Mouse (Mus musculus) urinary bladder, adult 18-20 months (tissue): ENCODE data around the gene Slc24a2.

Source experiments
- DNase-seq, 2 experiments: peaks; one replicate each; pipeline ENCODE4 v3.0.0; 2022; ENCODE audit warnings: low spot score in 2 of 2, mixed read lengths in 2 of 2

Slc24a2 gene

DNA sequence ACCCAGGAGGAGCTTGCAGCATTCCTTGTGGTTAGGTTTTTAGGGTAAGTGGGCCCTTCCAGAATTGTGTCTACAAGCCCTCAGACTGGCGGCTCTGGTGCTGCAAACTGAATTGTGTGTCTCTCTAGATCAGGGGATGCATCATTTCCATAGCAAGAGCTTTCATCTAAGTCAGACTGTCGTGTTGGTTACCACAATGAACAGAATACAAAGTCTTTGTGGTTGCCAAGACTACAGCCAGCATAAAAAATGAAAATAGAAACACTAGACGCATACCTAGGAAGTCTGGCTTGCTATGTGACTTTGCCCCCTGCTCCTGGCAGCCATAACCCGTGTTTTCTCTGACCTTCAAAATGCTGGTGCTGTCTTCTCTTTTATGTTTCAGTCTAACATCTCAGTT lies 114.6 kb downstream of the Slc24a2 start:
- no peak for DNase-seq

DNA sequence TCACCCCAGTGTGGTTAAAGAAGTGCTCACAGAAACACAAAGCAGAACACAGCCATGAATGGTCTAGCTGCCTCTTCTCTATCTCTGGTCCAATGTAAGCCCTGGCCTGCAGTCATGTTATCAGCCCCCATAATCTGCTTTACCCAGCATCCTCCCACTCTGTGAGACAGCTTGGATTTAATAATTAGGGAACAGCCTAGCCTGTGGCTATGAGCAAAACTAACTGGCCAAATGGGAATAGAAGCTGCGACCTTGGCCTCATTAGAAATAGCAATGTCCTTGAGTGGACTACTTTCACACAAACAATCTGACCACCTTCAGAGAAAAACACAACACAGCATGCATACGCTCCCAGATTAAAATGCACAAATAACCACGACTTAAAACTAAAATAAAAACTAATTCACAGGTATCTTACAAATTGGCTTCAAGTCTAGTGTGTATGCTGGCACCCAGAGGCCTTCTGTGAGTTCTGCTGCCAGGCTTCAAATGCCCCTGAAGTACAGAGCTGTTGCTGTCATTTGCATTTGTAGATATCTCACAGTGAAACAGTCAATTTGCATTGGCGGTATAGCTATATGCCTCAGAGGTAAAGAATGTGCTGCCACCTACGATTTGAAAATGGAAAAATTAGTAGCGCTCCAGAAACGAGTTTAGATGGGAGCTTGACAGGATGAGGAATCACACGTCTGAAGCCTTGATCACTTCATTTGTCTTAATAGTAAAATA lies 120.8 kb downstream of the Slc24a2 start:
- no peak for DNase-seq

DNA sequence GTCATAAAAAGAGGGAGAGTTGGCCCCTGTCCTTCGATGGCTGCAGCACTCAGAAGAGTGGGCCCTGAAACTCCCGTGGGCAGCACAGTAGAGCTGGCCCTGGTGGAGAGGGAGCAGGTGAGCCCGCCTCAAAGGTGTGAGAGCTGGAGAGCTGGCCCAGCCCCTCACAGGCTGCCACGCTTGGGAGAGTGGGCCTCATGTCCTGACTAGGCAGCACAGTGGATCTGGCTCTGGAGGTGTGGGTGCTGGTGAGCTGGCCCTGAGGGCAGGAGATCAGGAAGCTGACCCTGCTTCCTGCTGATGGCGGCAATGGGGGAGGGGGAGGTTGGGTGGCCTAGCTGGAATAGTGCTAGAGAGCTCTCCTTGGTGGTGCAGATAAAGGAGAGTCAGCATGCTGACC lies 129.3 kb downstream of the Slc24a2 start:
- DNase-seq: no peak

DNA sequence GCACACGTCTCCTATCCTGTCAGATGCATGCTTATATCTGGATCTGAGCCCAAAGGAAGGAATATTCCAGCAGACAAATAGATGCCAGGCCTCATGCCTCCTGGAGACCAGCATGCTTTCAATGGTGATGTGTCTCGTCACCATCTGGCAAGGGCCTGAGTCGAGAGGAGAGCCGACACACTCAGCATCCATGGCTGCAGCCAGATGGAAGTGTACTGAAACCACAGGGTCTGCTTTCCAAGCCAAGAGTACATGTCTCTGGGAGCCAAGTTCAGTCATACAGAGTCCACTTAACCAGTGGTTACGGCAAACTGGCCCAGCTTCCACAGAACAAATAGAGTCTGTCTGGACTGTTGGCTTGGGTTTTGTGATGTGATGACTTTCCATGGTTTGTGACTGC lies 134.1 kb downstream of the Slc24a2 start:
- no peak for DNase-seq

DNA sequence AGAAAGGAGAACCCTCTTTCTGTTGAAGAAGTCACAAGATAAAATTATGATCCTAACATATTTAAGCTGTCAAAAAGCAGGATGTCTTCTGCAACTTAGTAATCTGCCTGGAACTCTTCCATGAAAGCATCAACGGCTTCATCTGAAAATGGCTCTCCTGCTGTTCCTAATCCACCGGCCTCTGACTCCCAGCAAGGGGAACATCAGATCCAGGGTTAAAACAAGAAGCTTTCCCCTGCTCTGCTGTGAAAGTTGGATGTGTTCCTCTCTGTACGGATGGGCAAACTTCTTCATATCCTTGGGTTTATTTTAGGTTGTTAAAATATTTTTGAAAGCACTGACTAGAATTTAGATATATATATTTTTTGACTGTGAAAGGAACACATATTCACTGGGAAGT lies 136.7 kb downstream of the Slc24a2 start:
- DNase-seq: no peak

DNA sequence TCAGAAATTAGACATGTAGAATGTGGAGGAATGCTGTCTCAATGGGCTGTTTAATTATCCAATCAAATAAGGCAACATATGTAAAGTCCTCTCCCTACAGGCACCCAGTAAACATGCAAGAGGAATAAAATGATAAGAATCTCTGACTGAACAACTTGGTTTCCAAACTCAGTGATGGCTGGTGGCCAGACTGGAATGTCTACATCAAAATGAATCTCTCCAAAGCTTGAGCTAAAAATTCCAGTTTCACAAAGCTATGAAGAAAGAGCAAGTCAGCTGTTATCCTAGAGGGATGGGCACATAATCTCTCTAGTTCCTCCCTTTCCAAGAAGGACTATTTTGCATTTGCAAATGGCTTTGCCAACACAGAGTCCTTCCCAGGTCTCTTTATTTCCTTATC lies 139.4 kb downstream of the Slc24a2 start:
- no peak for DNase-seq

DNA sequence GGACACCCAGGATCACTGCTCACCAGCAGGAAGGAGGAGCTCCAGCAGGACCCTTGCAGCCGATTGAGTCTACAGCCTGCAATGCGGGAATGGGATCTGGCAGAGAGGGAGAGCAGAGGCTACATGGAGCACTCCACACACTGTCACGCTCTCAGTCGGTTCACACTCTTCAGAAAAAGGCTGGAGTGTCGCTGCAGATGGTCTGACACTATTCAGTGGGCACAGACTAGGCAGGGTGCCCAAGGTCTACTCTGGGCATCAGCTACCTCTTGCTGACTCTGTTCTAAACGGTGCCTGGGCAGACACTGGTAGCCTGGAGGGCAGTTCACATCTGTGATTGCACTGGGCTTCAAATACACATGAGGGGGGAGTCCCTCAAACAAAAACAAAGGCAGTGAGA lies 141.6 kb downstream of the Slc24a2 start:
- DNase-seq: no peak

DNA sequence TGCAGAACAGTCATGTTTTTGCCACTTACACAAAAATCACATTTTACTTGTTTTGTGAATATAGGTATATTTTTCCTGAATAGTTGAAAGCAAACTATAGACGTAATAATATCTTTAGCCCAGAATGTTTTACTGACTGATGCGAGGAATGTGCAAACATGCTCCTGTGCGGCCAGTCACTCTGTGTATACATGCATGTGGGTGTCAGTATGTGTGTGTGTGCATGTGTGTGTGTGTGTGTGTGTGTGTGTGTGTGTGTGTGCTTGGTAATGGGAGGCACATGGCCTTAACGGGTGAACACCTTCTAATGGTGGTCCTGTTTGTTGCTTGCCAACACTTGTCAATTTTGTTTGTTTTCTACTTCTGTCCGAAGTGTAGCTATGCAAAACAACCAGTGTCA lies 142.7 kb downstream of the Slc24a2 start:
- no peak for DNase-seq

DNA sequence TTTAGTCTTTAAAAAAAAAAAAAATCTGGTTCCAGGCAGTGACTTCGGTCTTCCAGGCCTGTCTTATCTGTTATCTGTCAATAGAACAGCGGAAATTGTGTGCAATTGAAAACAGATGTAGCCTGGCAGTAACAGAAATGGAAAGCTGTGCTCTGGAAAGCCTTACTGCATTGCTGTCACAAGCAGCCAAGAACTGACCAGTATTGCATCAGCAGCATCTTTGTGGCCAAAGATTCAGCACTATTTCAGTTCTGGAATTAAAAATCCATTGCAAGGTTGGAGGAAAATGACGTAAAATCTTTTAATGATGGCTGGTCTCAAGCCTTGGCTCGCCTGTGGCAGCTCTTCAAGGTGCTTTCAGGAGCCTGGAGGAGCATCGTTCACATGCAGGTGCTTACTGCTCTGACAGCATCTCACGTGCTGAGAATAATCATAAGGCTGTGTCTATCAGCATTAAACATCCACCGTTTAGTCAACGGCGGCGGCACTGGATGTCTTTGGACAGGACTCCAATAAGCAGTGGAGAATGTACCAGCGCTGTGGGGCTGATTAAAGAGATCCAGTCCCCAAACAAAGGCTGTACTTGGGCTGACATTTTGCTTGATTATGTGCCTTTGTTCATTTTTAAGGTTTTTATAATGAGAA lies 143.2 kb downstream of the Slc24a2 start:
- DNase-seq: peak in 1 of 2 experiments; percentile 16

DNA sequence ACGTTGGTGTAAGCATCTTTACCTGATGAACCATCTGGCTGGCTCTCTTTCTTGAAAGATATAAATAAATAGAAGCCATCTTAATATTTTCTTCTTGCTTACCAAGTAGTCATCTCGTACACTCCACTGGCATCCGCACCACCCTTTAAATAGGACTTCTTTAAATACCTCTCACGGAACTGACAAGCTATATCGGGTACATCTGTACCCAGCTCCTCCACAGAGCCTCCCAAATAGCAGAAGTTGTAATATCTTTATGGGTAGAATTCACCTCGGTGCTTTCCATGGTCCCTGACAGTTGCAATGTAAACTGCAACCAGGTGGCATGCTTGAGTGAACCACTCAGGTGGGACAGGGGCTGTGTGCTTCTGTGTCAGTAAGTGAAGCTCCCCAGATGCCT lies 149.0 kb downstream of the Slc24a2 start:
- DNase-seq: no peak

DNA sequence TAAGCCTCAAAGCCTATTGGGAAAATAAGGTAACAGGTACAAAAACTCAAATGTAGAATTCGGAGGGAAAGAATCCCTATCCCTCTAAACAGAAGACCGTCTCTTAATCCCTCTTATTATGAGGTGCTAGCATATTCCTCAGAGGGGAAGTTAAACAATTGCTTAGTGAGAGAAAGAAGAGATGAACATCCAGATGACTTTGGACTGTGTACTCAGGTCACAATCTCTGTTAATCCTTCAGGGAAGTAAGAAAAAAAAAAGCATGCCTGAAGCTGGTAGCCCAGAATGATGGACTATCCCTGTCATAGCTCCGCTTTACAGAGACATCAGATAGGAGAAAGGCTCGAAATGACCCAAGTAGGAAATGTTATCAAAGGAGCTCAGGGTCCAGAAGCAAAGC lies 151.0 kb downstream of the Slc24a2 start:
- DNase-seq: no peak

DNA sequence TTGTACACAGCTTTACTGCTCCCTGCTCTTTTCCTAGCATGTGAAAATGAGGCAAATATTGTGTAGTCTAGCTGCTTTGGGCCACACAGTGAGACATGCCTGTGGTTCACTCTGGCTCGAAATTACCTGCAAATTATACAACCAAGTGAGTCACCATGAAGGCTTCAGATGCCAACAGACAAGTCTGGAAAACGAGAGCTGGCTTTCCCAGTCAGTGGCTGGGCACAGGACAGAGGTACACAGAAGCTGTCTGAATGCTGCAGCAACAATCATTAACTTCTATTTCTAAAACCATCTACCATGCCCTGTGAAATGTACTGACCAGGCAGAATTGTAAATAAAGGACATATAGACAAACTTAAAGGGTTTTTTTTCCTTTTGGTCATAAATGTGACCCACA lies 151.6 kb downstream of the Slc24a2 start:
- no peak for DNase-seq

DNA sequence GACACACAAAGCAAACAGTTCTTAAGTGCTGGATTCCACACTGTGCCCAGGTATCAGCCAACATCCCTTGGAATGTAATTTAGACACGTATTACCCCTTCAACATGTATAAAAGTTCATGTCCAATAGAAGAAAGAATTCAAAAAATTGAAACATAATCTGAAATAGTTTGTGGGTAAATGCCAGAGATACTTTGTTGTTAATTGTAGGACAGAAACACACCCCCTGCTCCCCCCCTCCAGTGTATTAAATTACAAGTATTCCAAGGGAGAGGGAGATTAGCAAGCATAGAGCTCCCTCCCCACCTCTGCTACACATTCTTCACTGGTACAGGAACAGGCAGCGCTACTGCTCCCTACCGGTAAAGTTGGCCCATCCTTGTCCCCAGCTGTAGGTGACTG lies 154.5 kb downstream of the Slc24a2 start:
- DNase-seq: no peak

DNA sequence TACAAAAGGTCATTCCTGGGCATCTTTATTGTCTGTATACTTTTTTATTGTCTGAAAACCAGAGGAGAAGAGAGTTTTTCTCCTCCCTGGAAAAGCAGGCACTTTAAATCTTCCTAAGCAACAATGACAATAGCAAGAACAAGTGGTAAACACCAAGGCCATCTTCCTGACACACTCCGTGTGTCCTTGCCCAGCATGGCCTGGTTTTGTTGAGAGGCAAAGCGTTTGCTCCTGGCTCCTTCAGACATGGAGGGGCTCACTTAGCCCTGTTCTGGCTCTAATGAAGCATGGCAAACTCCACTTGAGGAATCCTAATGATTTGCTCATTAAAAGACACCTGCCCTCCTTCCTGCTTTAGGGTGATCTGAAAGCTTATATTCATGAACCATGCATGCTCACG lies 162.2 kb downstream of the Slc24a2 start:
- no peak for DNase-seq

DNA sequence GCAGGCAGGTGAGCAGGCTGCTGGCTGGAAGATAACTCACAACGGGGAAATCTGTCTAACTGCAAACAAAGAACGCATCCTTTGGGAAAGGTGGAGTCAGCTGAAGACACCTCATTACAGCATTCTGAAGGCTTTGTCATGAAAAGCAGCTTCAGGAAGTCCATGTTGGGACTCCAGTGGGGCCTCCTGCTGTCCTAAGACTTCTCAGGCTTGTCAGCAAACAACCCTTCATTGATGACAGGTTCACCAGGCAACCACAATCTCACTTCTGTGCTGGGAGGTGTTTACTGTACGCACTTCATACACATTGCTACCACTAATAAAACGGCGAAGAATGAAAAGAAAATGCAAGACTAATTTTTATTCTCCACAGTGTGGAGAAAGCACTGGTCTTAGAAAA lies 165.1 kb downstream of the Slc24a2 start:
- DNase-seq: no peak

DNA sequence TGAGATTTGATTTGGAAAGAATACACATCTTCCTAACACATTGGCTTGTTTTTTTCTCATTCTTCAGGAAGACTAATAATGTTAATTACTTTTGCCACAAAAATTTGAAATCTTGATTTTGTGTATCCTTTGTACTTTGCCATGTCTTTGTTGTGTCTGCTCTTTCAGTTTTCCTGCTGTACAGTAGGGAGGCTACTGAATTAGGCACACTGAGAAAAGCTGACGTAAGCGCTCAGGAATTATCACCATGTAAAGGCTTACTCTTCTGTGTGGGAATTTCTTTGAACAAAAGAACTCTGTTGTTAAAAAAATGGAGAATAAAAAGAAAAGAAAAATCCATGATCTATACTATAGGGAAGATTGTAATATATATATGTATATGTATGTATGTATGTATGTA lies 165.7 kb downstream of the Slc24a2 start:
- no peak for DNase-seq

DNA sequence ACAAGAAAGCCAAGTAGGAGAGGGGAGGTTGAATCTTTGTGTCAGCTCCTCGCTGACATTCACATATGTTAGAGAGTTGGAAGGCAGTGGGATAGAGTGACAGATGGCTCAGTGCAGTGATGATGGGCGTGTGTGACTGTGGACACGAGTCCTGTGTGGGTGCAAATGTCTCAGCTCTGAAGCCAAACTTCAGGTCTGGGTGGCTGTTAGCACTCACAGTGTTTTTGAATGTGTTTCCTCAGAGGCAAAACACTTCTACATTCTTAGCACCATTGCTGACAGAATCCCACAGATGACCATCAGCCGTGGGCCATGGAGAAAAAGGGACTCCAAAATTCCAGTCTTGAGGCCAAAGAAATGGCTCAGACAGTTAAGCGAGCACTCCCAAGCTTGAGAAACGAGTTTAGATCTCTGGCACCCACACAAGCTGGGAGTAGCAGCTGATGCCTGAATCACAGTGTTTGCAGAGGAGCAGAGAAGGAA lies 167.5 kb downstream of the Slc24a2 start:
- no peak for DNase-seq

DNA sequence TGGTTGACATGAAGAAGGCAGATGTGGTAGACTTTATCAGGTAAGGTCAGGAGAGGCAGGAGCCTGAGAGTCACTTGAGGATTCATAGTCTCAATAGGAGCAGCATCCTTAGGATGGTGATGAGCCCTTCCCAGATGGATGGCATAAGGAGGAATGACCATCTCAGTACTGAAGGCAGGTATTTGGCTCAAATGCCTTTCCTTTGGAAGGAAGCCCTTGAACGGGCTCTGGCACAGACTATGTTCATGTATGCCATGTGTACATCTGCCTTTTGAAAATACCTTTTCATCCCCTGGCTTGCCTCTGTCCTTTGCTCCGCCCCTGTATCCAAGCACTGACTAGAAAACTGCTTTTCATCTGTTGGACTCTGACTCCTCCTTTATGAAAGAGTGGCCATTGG lies 168.6 kb downstream of the Slc24a2 start:
- no peak for DNase-seq

DNA sequence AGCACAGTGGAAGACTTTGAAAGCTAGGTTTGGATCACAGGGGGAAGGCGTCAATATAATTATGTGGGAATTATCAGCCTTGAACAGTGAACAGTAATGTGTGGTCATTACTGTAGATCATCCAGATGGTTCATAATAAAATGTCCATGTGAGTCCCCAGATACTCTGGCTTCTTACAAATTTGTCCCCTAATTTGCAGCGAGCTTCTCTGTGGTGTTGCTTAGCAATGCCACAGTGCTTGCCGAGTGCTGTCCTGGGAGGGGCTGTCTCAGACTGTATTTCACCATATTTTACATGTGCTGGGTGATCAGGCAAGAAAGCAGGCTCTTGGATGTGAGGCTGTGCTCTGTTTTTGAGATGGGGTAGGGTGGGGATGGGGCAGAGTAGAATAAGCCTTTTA lies 172.7 kb downstream of the Slc24a2 start:
- no peak for DNase-seq

DNA sequence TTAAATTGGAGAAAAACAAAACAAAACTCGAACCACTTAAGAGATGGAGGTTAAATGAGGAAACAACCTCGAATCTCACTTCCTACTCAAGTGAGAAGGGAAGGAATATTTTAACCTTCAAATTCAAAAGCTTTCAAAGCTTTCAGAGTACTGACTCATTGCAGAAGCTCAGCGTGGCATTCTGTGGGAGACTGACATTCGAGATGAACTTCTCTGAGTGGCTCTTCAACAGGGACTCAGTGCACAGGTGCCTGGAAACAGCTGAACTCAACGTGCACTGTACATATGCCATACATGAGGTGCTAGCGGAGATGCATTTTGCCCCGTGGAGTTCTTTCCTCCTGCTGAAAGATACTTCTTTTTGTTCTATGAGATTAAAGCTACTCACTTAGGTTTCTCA lies 174.5 kb downstream of the Slc24a2 start:
- DNase-seq: no peak

DNA sequence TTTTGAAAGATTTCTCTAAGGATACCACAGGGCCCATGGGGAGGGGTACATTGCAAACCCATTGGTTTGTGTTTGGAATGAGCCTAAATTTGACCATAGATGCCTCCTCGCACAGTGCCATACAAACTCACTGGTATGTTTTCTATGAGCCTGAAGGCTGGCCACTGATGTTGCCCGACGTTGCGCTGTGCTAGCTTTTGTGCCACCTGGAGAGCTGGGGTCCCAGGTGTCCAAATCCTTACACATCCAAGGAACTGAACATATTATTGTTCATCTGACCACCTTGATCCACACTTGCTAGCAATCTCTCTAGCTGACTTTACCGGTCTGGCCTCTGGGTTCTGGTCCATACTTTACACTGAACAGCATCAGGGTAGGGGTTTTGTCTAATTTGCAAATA lies 177.4 kb downstream of the Slc24a2 start:
- no peak for DNase-seq

DNA sequence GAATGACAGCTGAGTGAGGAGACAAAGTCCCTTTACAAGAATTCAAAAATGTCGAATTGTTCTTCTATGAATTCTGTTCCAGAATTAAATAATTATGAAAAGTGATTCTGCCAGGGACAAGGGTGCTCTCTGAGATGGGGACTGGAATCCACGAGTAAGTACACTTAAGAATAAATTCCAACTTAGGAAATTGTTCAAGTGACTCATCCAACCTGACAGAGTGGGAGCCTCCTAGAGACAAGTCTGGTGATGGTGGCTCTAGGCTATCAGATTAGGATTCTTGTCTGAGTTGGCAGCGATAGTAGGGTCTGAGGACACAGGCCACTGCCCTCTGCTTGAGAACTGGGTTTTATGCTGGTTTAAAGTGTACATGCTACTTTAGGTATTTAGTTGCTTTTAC lies 181.2 kb downstream of the Slc24a2 start:
- no peak for DNase-seq

DNA sequence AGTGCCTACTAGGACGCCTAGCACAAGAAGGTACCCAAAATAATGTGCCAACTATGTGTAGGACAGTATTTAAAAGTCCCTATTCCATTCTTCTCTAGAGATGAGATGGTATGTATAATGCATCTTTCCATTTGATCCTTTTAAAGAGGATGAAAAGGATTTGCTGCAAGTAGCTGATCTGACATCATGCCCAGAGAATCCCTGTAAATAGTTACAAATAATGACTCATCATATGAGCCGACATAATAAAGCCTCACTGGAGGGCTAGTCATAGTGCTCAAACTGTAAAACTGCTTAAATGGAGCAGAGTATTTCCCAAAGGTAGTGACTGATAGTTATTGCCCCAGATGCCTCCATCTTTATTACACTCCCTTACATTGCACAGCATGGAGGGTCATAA lies 183.1 kb downstream of the Slc24a2 start:
- DNase-seq: no peak

DNA sequence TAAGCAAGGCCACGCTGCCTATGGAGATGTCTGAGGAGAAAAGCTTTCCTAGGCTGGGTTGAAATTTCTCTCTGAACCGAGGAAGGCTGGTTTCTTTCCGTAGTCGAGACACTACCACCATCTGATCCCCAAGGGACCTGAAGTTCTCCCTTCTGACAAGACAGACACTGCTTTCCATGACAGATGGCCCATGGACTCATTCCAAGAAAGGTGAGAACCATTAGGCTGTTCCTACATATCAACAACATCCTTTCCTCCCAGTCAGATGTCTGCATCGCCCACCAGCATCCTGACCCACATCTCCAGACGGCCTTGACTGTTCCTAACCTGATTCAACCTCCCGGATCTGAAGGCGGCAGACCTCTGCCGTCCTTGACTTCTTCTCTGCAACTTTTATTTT lies 187.0 kb downstream of the Slc24a2 start:
- DNase-seq: no peak
